Mouse (Mus musculus) cerebellum, adult 11 months (tissue): ENCODE results near the gene Sfxn2.

Experiments
- DNase-seq: peaks from one replicate; pipeline ENCODE4 v3.0.0; 2022

Gene Sfxn2

GRCm38 (mm10) chr19:46599375-46600256 is 26.5 kb downstream of the Sfxn2 start:
- no peak for DNase-seq

- DNase-seq: no peak
Observed at GRCm38 (mm10) chr19:46600371-46600770, 27.2 kb downstream of the Sfxn2 start.

GRCm38 (mm10) chr19:46601491-46601890 is 28.3 kb downstream of the Sfxn2 start:
- no peak for DNase-seq

GRCm38 (mm10) chr19:46602406-46602805 is 29.2 kb downstream of the Sfxn2 start:
- DNase-seq: no peak

GRCm38 (mm10) chr19:46606718-46607117 is 33.6 kb downstream of the Sfxn2 start:
- DNase-seq: no peak

GRCm38 (mm10) chr19:46607424-46607823 is 34.3 kb downstream of the Sfxn2 start:
- DNase-seq: no peak

GRCm38 (mm10) chr19:46608158-46608557 is 35.0 kb downstream of the Sfxn2 start:
- no peak for DNase-seq

- no peak for DNase-seq
Observed at GRCm38 (mm10) chr19:46616378-46616777, 43.2 kb downstream of the Sfxn2 start.

GRCm38 (mm10) chr19:46617361-46617760 is 44.2 kb downstream of the Sfxn2 start:
- DNase-seq: no peak

- no peak for DNase-seq
Observed at GRCm38 (mm10) chr19:46618322-46618721, 45.2 kb downstream of the Sfxn2 start.

GRCm38 (mm10) chr19:46619001-46619400 is 45.8 kb downstream of the Sfxn2 start:
- no peak for DNase-seq

GRCm38 (mm10) chr19:46619518-46619917 is 46.4 kb downstream of the Sfxn2 start:
- no peak for DNase-seq

- no peak for DNase-seq
Observed at GRCm38 (mm10) chr19:46620016-46620808, 47.0 kb downstream of the Sfxn2 start.

GRCm38 (mm10) chr19:46621236-46622183 is 48.3 kb downstream of the Sfxn2 start:
- DNase-seq: no peak

GRCm38 (mm10) chr19:46622659-46623193 is 49.6 kb downstream of the Sfxn2 start:
- no peak for DNase-seq

GRCm38 (mm10) chr19:46623194-46623667 is 50.1 kb downstream of the Sfxn2 start:
- no peak for DNase-seq

GRCm38 (mm10) chr19:46623790-46624772 is 50.9 kb downstream of the Sfxn2 start:
- no peak for DNase-seq

- DNase-seq: no peak
Observed at GRCm38 (mm10) chr19:46625015-46625414, 51.9 kb downstream of the Sfxn2 start.

GRCm38 (mm10) chr19:46625519-46625918 is 52.4 kb downstream of the Sfxn2 start:
- no peak for DNase-seq

GRCm38 (mm10) chr19:46628403-46628802 is 55.2 kb downstream of the Sfxn2 start:
- no peak for DNase-seq

GRCm38 (mm10) chr19:46629807-46630206 is 56.6 kb downstream of the Sfxn2 start:
- no peak for DNase-seq
